Mouse (Mus musculus) granulocyte monocyte progenitor cell, adult 5-6 weeks (primary cell): Measurements from ENCODE around the gene Trim80. TPM values are rescaled to one million over a fixed set of nuclear protein-coding genes. Genes with fewer than 3 reads are reported as not detected.
"Not testable (repeated sequence)": the region's sequence is repeated elsewhere in the genome, so short reads cannot be mapped to it uniquely, and the experiment has no call there.

Experiments used
- ATAC-seq: replicated peaks from 2 replicates; pipeline ENCODE4 v1.8.0; 2016; ENCODE audit warnings: mild to moderate bottlenecking, moderate TSS enrichment, inconsistent platforms; ENCODE audit not compliant: poor library complexity, severe bottlenecking
- total RNA-seq, 2 experiments: library from RNA; stranded (forward) in 1 of 2; stranded (reverse) in 1 of 2; fragments of 200-712, 200-1000 nt in 1 of 2; fragments of >200 nt in 1 of 2; fragmentation: Nextera tagmentation in 1 of 2; gene quantifications; 2 replicates each; pipeline ENCODE4 v1.2.3; 2014 to 2017

Trim80 gene
- total RNA-seq, 2 experiments from 2014 or later = not detected

- no peak for ATAC-seq
Measured at GRCm38 (mm10) chr11:115457405-115457804, 17.1 kb downstream of the Trim80 start.

GRCm38 (mm10) chr11:115460976-115461375 is 20.6 kb downstream of the Trim80 start:
- no peak for ATAC-seq

- no peak for ATAC-seq
Measured at GRCm38 (mm10) chr11:115461846-115462242, 21.5 kb downstream of the Trim80 start.

- no peak for ATAC-seq
Measured at GRCm38 (mm10) chr11:115462243-115462891, 22.0 kb downstream of the Trim80 start, which contains the start of gene Slc16a5. Gene Slc16a5 (plus strand): TSS chr11:115462474.

- ATAC-seq = no peak
Measured at GRCm38 (mm10) chr11:115463397-115463796, 23.1 kb downstream of the Trim80 start.

- no peak for ATAC-seq
Measured at GRCm38 (mm10) chr11:115464851-115465250, 24.5 kb downstream of the Trim80 start.

GRCm38 (mm10) chr11:115467217-115467618 is 26.9 kb downstream of the Trim80 start:
- no peak for ATAC-seq

- no peak for ATAC-seq
Measured at GRCm38 (mm10) chr11:115472183-115472582, 31.8 kb downstream of the Trim80 start.

GRCm38 (mm10) chr11:115473626-115474275 is 33.4 kb downstream of the Trim80 start:
- peak; percentile 65 for ATAC-seq

- ATAC-seq = peak; percentile 89
Measured at GRCm38 (mm10) chr11:115475025-115475757, 34.8 kb downstream of the Trim80 start, which contains the start of gene Armc7. Gene Armc7 (plus strand): TSS chr11:115475667.

- ATAC-seq = 0 out of 2 replicates have a peak, but pooled peaks have one; percentile 3
Measured at GRCm38 (mm10) chr11:115475758-115476237, 35.5 kb downstream of the Trim80 start.

GRCm38 (mm10) chr11:115476630-115477029 is 36.3 kb downstream of the Trim80 start:
- not testable (repeated sequence) for ATAC-seq

GRCm38 (mm10) chr11:115477388-115477787 is 37.0 kb downstream of the Trim80 start:
- peak; percentile 47 for ATAC-seq

GRCm38 (mm10) chr11:115478296-115478938 is 38.1 kb downstream of the Trim80 start:
- ATAC-seq = no peak

- ATAC-seq = no peak
Measured at GRCm38 (mm10) chr11:115481553-115482259, 41.4 kb downstream of the Trim80 start.

- ATAC-seq = no peak
Measured at GRCm38 (mm10) chr11:115483278-115483677, 42.9 kb downstream of the Trim80 start.

- ATAC-seq = peak; percentile 42; the same call in 1 of the 2 replicates
Measured at GRCm38 (mm10) chr11:115483726-115484125, 43.4 kb downstream of the Trim80 start.

- no peak for ATAC-seq
Measured at GRCm38 (mm10) chr11:115485155-115485554, 44.8 kb downstream of the Trim80 start.

GRCm38 (mm10) chr11:115488551-115489104 is 48.3 kb downstream of the Trim80 start:
- no peak for ATAC-seq
